Mouse (Mus musculus): ENCODE measurements around the gene Hmga2.

Gene Hmga2

DNA sequence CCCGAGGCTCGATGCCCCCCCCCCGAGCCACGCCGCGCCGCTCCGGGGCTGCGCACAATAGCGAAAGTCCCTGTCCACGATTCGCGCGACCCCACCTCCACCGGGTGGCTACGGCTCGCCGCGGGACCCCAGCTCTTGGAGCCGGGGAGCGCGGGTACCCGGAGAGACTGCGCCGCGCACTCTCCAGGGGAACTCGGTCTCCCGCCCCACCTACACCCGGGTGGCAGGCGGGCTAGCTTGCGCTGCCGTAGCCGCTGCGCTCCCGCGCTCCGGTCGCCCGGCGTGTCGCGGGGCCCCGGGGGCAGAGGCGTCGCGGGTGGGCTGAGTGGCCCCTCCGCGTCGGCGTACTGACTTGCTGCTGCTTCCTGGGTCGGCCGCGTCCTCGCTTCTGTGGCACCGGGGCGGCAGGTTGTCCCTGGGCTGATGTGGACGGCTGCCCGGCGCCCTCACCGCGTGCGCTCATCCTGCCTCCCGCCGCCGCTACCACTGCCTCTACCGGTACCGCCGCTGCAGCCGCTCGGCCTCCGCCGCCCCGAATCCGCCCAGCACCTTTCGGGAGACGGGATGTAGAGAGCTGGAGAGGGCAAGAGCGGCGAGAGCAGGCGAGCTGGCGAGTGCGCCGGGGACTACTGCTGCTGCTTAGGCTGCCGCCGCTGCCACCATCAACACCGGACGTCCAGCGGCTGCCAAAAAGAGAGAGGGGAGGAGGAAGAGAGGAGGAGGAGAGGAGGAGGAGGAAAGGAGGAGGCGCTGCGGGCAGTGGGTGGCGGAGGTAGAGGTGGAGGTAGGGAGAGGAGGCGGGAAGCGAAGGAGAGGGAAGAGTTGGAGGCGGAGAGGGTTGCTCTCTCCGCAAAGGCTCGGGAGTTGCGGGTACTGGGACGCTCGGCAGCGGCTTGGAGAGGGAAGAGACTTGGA is at the start of gene Hmga2:
Gene Hmga2 (minus strand): TSS at position 869 of the 915 bp plus-strand sequence.
- in situ Hi-C loops (cut with MboI; ENCODE audit: low sequenced_read_pairs) = no loop called here

- in situ Hi-C loops (cut with MboI; ENCODE audit: low sequenced_read_pairs) = no loop called here
Observed at GRCm38 (mm10) chr10:120522959-120523358, 46.7 kb upstream of the Hmga2 start.

- in situ Hi-C loops (cut with MboI; ENCODE audit: low sequenced_read_pairs) = no loop called here
Observed at GRCm38 (mm10) chr10:120521912-120522575, 45.8 kb upstream of the Hmga2 start.

DNA sequence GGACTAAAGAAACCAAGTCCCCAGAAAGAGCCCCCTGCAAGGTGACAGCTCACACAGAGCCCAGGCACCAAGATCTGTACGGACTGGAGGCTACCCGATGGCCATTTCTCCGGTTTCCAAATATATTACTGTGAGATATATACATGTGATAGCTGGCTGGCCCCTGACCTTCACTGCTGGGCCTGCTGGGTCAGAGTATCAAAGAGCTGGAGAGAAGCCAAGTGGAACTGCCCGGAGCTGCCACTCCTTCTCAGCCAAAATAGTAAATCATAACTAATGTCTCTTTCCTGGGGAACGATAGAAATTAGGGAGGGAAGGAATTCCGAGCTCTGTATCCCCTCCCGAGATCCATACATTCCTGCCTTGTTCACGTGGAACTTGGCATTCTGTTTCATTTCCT is 40.0 kb upstream of the Hmga2 start:
- in situ Hi-C loops (cut with MboI; ENCODE audit: low sequenced_read_pairs) = no loop called here

DNA sequence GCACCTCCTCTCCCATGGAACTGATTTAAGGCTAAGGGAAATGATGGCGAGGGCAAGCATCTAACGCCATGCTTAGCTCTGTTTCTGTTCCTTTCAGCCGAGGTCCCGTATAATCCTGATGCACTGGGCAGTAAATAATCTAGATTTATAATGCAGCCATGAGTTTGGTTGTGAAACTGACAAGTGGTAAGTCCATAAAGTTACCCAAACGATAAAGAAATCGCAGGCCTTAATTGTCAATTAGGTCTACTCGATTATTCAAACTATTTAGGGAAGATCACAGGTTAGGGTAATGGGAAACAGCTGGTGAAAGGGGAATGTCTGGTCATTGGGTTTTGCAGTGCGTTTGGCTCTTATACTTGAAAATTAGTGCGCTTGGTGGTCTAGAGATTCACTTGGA is 37.5 kb upstream of the Hmga2 start:
- in situ Hi-C loops (cut with MboI; ENCODE audit: low sequenced_read_pairs) = no loop called here

DNA sequence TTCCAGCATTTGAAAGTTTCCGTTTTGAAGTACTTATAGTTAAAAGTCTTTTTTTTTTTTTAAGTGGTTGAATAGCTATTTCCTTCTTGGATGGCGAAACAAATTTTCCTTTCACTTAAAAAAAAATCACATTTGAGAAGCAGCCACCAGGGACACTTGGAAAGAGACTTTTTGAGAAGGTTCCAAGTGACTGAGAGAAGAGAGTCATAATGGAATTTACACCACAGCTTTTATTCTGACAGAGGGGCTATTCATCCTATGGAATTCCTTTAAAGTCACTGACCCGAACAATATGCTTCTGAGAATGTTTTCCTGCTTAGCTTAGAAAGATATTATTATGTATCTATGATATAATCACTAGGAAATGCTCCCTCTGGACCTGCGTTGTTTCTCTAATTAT is 36.7 kb upstream of the Hmga2 start:
- in situ Hi-C loops (cut with MboI; ENCODE audit: low sequenced_read_pairs) = no loop called here

DNA sequence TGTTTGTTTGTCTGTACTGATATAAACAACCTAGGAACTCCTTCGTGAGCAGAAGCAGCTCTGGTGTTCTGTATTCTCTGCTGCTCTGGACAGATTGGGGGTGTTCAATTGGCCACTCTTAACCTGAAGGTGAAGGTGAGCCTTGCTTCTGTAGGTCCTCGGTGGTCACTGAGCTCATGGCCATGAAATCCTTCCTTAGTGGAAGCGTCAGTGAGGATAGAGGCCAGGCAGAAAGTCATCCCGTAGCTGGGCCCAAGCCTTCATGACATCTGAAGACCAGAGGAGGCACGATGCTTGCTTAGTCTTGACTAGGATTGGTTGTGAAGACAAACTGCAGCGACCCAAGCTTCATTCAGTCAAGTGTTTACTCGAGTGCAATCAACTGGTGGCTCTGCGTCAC is 35.9 kb upstream of the Hmga2 start:
- in situ Hi-C loops (cut with MboI; ENCODE audit: low sequenced_read_pairs) = no loop called here

DNA sequence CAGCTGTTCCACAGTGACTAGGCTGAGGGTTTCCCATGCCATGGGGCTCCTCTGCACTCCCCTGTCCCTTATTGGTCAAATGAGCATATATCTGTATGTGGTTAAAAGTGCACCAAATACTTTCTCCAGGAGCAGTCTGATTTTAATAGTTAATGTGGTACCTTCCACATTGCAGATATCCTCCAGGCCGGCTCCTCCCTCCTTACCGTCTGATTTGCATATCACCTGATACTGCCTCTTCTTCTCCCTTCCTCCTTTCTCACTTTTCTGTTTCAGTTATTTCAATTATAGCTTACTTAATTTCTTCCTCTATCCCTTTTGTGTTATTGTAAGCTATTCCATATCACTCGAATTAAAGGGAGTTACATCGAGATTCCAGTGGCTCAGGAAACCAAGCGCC is 27.7 kb upstream of the Hmga2 start:
- in situ Hi-C loops (cut with MboI; ENCODE audit: low sequenced_read_pairs) = no loop called here

DNA sequence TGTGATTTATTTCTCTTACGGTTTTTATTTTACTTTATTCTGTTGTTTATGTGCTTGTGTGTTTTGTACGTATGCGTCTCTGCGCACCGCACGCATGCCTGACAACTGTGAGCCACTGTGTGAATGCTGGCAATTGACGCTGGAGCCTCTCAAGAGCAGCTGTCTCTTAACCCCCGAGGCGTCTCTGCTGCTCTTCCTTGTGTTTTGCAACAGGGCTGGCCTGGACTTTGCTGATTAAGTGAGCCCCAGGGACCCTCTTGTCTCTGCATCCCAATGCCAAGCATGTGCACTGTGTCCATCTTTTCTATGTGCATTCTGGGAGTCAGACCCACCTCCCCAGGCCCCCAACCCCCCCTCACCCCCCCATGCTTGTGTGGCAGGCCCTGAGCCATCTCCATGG is 24.5 kb upstream of the Hmga2 start:
- in situ Hi-C loops (cut with MboI; ENCODE audit: low sequenced_read_pairs) = no loop called here

GRCm38 (mm10) chr10:120498086-120498485 is 21.8 kb upstream of the Hmga2 start:
- in situ Hi-C loops (cut with MboI; ENCODE audit: low sequenced_read_pairs) = no loop called here

- in situ Hi-C loops (cut with MboI; ENCODE audit: low sequenced_read_pairs) = no loop called here
Observed at GRCm38 (mm10) chr10:120494653-120495052, 18.4 kb upstream of the Hmga2 start.

GRCm38 (mm10) chr10:120491477-120491876 is 15.2 kb upstream of the Hmga2 start:
- in situ Hi-C loops (cut with MboI; ENCODE audit: low sequenced_read_pairs) = no loop called here

GRCm38 (mm10) chr10:120489611-120490010 is 13.3 kb upstream of the Hmga2 start:
- in situ Hi-C loops (cut with MboI; ENCODE audit: low sequenced_read_pairs) = no loop called here

DNA sequence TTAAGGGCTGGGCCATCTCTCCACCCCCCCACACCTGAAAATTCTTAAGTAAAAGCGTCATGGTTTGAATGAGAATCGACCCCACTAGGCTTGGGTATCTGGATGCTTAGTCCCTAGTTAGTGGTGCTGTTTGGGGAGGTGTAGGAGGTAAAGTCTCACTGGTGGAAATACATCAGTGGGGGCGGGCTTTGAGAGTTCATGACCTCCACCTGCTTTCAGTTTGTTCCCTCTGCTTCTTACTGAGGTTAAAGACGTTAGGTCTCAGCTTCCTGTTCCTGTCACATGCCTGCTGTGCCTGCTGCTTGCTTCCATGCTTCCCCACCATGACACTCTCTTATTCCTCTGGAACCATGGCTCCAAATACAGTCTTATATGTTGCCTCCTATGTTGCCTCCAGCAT is 12.3 kb upstream of the Hmga2 start:
- in situ Hi-C loops (cut with MboI; ENCODE audit: low sequenced_read_pairs) = no loop called here

DNA sequence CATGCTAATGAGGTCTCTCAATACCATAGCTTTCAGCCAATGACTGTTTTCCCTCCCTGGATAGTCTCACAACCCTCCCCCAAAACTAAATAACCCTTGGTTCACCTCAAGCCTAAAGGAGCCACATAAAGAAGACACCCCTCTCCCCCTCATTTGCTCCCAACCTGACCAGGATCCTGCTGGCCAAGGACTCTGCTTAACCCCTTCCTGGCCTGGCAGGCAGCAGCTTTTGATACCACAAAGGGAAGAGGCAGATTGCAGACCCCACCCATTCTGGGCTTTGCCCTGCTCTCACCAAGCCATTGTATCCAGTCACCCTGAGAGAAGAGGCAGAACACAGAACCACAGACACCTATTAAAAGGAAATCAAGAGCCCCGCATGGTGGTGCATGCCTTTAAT is 11.6 kb upstream of the Hmga2 start:
- in situ Hi-C loops (cut with MboI; ENCODE audit: low sequenced_read_pairs) = no loop called here

DNA sequence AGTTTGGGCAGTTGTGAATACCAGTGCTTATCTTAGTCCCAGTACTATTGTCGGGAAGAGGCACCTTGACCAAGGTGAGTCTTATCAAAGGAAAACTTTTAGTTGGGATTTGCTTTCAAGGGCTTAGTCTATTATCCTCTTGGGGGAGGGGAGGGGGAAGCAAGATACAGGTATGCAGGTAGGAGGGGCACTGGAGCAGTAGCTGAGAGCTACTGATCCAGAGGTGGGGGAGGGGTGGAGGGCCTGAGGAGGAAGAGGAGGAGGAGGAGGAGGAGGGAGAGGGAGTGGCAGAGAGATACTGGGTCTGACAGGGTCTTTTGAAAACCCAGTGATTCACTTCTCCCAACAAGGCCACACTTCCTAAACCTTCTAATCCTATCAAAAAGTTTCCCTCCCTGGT is 9.2 kb upstream of the Hmga2 start:
- in situ Hi-C loops (cut with MboI; ENCODE audit: low sequenced_read_pairs) = no loop called here

DNA sequence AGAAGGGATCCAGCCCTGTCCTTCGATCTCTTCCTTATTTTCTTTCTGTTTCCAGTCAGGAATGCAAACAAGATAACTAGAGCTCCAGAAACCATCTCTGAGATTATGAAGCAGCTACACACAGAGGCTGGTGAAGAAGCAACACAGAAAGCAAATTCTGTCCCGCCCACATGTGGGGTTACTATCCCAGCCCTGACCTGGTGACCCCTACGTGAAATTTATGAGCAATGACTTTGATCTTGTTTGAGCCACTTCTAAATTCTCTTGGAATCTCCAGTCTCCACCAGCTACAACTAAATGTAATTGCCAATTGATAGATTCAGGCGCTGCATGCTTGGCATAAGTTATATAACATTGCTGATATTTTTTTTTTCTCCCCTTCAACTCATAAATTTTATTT is 7.9 kb upstream of the Hmga2 start:
- in situ Hi-C loops (cut with MboI; ENCODE audit: low sequenced_read_pairs) = no loop called here

GRCm38 (mm10) chr10:120478164-120478563 is 1.9 kb upstream of the Hmga2 start:
- in situ Hi-C loops (cut with MboI; ENCODE audit: low sequenced_read_pairs) = no loop called here

- in situ Hi-C loops (cut with MboI; ENCODE audit: low sequenced_read_pairs) = no loop called here
Observed at GRCm38 (mm10) chr10:120477501-120477900, 1.2 kb upstream of the Hmga2 start.

DNA sequence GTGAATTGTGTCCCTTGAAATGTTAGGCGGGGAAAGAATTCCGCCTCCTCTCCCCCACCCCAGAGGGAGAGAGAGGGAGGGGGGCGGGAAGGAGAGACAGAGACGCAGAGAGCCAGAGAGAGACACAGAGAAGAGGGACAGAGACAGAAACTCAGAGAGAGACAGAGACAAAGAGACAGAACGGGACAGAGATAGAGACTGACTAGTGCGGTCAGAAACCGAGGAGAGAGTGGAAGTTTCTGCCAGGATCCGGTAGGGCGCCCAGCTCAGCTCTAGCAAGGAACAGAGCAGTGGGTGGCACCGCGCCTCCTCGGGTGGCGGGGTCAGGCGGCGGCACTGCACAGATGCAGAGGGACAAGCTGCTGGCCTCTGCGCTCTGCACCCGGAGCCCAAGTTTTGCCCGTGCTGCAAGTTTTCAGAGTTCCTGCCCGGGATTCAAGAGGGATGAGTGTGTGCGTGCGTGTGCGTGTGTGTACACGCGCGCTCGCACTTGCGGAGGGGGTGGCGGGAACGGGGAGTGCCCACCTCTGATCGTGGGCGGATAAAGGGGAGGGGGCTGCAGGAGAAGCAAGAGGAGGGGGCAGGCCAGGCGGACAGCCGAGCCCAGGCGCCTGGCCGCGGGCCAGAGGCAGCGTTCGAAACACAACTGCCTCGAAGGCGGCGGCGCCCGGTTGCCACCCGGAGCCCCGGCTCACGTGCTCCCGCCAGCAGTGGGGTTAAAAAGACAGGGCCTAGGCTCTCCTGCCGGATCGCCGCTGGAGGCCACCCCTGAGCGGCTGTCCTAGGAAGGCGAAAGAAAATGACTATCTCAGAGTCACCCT is 457 bp upstream of the Hmga2 start:
- in situ Hi-C loops (cut with MboI; ENCODE audit: low sequenced_read_pairs) = no loop called here

GRCm38 (mm10) chr10:120475041-120475541 is 1.2 kb downstream of the Hmga2 start:
- in situ Hi-C loops (cut with MboI; ENCODE audit: low sequenced_read_pairs) = no loop called here

All from CH12F3 (cell line).